Mouse (Mus musculus): ENCODE data around the gene Phf10. TPM values are rescaled to one million over a fixed set of nuclear protein-coding genes. Genes with fewer than 3 reads are reported as not detected.
"Not testable (repeated sequence)": the region's sequence is repeated elsewhere in the genome, so short reads cannot be mapped to it uniquely, and the experiment has no call there.

Gene Phf10
- polyA plus RNA-seq, 1 experiment from 2014 or later = 36.9 TPM

- Histone ChIP-seq H3K27me3 (ENCODE audit: control insufficient read depth, insufficient read depth, low read length) (0 out of 2 replicates have a peak, but pooled peaks cover 4% of the 10 kb centered on the region), H3K9me3 (ENCODE audit: control insufficient read depth, low read length) (no peaks in the 10 kb centered on the region), H3K4me2 (ENCODE audit: low read length) (no peak overlapping the region), H3K36me3 (ENCODE audit: control insufficient read depth, insufficient read depth, low read length) (no peaks in the 10 kb centered on the region), H3K4me1 (ENCODE audit: control insufficient read depth in 2 of 2, insufficient read depth in 2 of 2, low read length in 2 of 2) (no peaks in the 10 kb centered on the region), H3K9ac (ENCODE audit: low read length) (no peak overlapping the region), H3K27ac (replicated peaks in 1 of 2; ENCODE audit: control insufficient read depth in 1 of 2, insufficient read depth in 1 of 2, low read depth in 2 of 2, low read length in 2 of 2) (no peak overlapping the region), H3K4me3 (ENCODE audit: control insufficient read depth in 1 of 2, insufficient read depth in 1 of 2, low read depth in 1 of 2, low read length in 2 of 2) (no peak overlapping the region)
- ATAC-seq (ENCODE audit: insufficient number of reproducible peaks, insufficient read depth, low FRiP score, low read depth) = no peak
- 79% methylated on average over 6 of the region's 6 CpGs for WGBS
These were observed 56.9 kb downstream of the Phf10 start for GRCm38 (mm10) chr17:14904206-14904605.

- no peak overlapping the region for H3K4me2 ChIP-seq (ENCODE audit: low read length)
- no peaks in the 10 kb centered on the region for H3K9me3 ChIP-seq (ENCODE audit: control insufficient read depth, low read length)
- H3K27me3 ChIP-seq (ENCODE audit: control insufficient read depth, insufficient read depth, low read length) = 0 out of 2 replicates have a peak, but pooled peaks cover 4% of the 10 kb centered on the region
- WGBS = 73% methylated on average over 3 of the region's 3 CpGs
- no peak overlapping the region for H3K9ac ChIP-seq (ENCODE audit: low read length)
- no peak overlapping the region for H3K27ac ChIP-seq (replicated peaks in 1 of 2; ENCODE audit: control insufficient read depth in 1 of 2, insufficient read depth in 1 of 2, low read depth in 2 of 2, low read length in 2 of 2)
- H3K4me3 ChIP-seq (ENCODE audit: control insufficient read depth in 1 of 2, insufficient read depth in 1 of 2, low read depth in 1 of 2, low read length in 2 of 2) = no peak overlapping the region
- no peaks in the 10 kb centered on the region for H3K4me1 ChIP-seq (ENCODE audit: control insufficient read depth in 2 of 2, insufficient read depth in 2 of 2, low read length in 2 of 2)
- no peak for ATAC-seq (ENCODE audit: insufficient number of reproducible peaks, insufficient read depth, low FRiP score, low read depth)
- no peaks in the 10 kb centered on the region for H3K36me3 ChIP-seq (ENCODE audit: control insufficient read depth, insufficient read depth, low read length)
These were observed 57.9 kb downstream of the Phf10 start for GRCm38 (mm10) chr17:14903212-14903611.

- H3K9me3 ChIP-seq (ENCODE audit: control insufficient read depth, low read length) = no peaks in the 10 kb centered on the region
- no peak overlapping the region for H3K9ac ChIP-seq (ENCODE audit: low read length)
- H3K27me3 ChIP-seq (ENCODE audit: control insufficient read depth, insufficient read depth, low read length) = no peaks in the 10 kb centered on the region
- ATAC-seq (ENCODE audit: insufficient number of reproducible peaks, insufficient read depth, low FRiP score, low read depth) = no peak
- 73% methylated on average over 1 of the region's 1 CpGs for WGBS
- H3K4me2 ChIP-seq (ENCODE audit: low read length) = no peak overlapping the region
- H3K4me3 ChIP-seq (ENCODE audit: control insufficient read depth in 1 of 2, insufficient read depth in 1 of 2, low read depth in 1 of 2, low read length in 2 of 2) = no peak overlapping the region
- no peaks in the 10 kb centered on the region for H3K36me3 ChIP-seq (ENCODE audit: control insufficient read depth, insufficient read depth, low read length)
- no peaks in the 10 kb centered on the region for H3K4me1 ChIP-seq (ENCODE audit: control insufficient read depth in 2 of 2, insufficient read depth in 2 of 2, low read length in 2 of 2)
- no peak overlapping the region for H3K27ac ChIP-seq (replicated peaks in 1 of 2; ENCODE audit: control insufficient read depth in 1 of 2, insufficient read depth in 1 of 2, low read depth in 2 of 2, low read length in 2 of 2)
These were observed 62.1 kb downstream of the Phf10 start for GRCm38 (mm10) chr17:14898972-14899371.

- not testable (repeated sequence) for H3K27me3 ChIP-seq (ENCODE audit: control insufficient read depth, insufficient read depth, low read length); H3K9ac ChIP-seq (ENCODE audit: low read length); H3K4me1 ChIP-seq (ENCODE audit: control insufficient read depth in 2 of 2, insufficient read depth in 2 of 2, low read length in 2 of 2); H3K4me3 ChIP-seq (ENCODE audit: control insufficient read depth in 1 of 2, insufficient read depth in 1 of 2, low read depth in 1 of 2, low read length in 2 of 2); ATAC-seq (ENCODE audit: insufficient number of reproducible peaks, insufficient read depth, low FRiP score, low read depth); H3K36me3 ChIP-seq (ENCODE audit: control insufficient read depth, insufficient read depth, low read length); H3K9me3 ChIP-seq (ENCODE audit: control insufficient read depth, low read length); H3K4me2 ChIP-seq (ENCODE audit: low read length); H3K27ac ChIP-seq (replicated peaks in 1 of 2; ENCODE audit: control insufficient read depth in 1 of 2, insufficient read depth in 1 of 2, low read depth in 2 of 2, low read length in 2 of 2)
These were observed 66.0 kb downstream of the Phf10 start for GRCm38 (mm10) chr17:14895058-14895457.

Other genes starting within 250 kb of the Phf10 start
- gene Wdr27, start 18.1 kb downstream of the Phf10 start, polyA plus RNA-seq (2014; fragmentation: Nextera tagmentation; extraction: Ambion mirVana) = 4.6 and 6.4 TPM in 2 replicates
- 29.5 and 32.8 TPM in 2 replicates for gene 1600012H06Rik, start 18.1 kb downstream of the Phf10 start, polyA plus RNA-seq (2014; fragmentation: Nextera tagmentation; extraction: Ambion mirVana)
- 5.8 and 7.1 TPM in 2 replicates for gene 9030025P20Rik, start 17.2 kb upstream of the Phf10 start, polyA plus RNA-seq (2014; fragmentation: Nextera tagmentation; extraction: Ambion mirVana)
- not detected in 2 replicates for gene Gm3417, start 17.5 kb upstream of the Phf10 start, polyA plus RNA-seq (2014; fragmentation: Nextera tagmentation; extraction: Ambion mirVana)
- gene Gm3435, start 48.9 kb upstream of the Phf10 start, polyA plus RNA-seq (2014; fragmentation: Nextera tagmentation; extraction: Ambion mirVana) = 4.5 and 4.8 TPM in 2 replicates
- gene Ermard, start 79.9 kb upstream of the Phf10 start, polyA plus RNA-seq (2014; fragmentation: Nextera tagmentation; extraction: Ambion mirVana) = 58.8 and 61.6 TPM in 2 replicates
- 0.45 TPM in 1 of 2 replicates, not detected in the other for gene Tcte3, start 80.2 kb upstream of the Phf10 start, polyA plus RNA-seq (2014; fragmentation: Nextera tagmentation; extraction: Ambion mirVana)
- gene Gm3448, start 80.3 kb upstream of the Phf10 start, polyA plus RNA-seq (2014; fragmentation: Nextera tagmentation; extraction: Ambion mirVana) = 2.5 and 2.6 TPM in 2 replicates